Mouse (Mus musculus): ENCODE results near the gene Eepd1. TPM values are rescaled to one million over a fixed set of nuclear protein-coding genes. Genes with fewer than 3 reads are reported as not detected.

Eepd1 gene
- 4.4 and 6.2 TPM in 2 replicates for polyA plus RNA-seq (2012; rRNA removed)

GRCm38 (mm10) chr9:25481344-25482095 lies at the start of gene Eepd1:
Eepd1 (plus strand) TSS chr9:25481547.

Other genes starting within 250 kb of the Eepd1 start
- 2.8 and 3.9 TPM in 2 replicates for gene Sept7, start 229.1 kb upstream of the Eepd1 start, polyA plus RNA-seq (2012; rRNA removed)